Mouse (Mus musculus) gastrocnemius, postnatal 25 days (tissue): ENCODE results near the gene Gucy2g. TPM values are rescaled to one million over a fixed set of nuclear protein-coding genes. Genes with fewer than 3 reads are reported as not detected.
A peak's percentile ranks its signal among the peaks of the same experiment; 100 is the strongest.

ENCODE experiments used
- DNase-seq: peaks from one replicate; pipeline ENCODE4 v3.0.0; 2022
- total RNA-seq, 2 experiments: library from RNA; stranded (reverse); gene quantifications; 1 replicate in 1 of 2; 2 replicates in 1 of 2; pipeline ENCODE4 v1.2.3; 2021

Gucy2g gene
- total RNA-seq, 2 experiments from 2014 or later, result 0.23 TPM; not detected in 1

DNA sequence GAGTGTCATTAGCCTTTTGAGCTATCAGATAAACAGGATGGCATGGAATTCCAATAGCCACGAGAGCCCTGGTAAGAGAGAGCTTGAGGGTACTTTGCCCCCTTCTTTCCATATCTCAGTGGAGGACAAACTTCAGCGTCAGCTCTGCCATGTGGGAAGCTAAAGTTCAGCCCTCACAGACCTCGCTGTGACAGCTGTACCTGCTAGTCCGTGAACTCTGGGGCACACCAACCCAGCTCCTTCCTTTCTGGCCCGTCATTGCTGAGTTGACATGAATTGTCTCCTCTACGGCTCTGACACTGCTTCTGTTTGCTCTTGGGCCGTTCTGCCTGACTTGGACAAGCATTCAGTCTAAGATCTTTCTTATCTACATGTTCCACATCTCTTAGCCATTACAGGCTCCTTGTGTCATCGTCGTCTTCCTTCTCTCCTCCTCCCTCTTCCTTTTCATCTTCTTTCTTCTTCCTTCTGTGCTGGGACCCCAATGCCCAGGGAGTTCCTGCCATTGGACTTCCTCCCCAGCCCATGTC is 7.0 kb upstream of the Gucy2g start:
- no peak for DNase-seq

DNA sequence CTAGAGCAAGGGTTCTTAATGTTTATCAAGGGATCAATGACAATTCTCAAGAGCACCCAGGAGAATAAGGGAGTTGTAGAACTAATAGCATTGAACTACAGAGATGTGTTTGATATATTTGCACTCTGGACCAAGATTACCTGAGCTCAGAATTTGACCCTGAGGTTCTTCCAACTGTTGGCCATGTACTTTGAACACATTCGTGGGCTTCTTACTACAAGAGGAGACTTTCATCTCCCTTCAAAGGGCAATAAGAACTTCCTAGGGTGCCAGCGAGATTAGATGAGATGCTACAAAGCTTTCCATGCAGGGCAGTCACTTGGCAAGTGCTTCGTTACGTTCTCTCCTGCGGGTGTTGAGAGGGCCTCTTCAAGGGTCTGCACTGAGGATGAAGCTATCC is 6.5 kb upstream of the Gucy2g start:
- DNase-seq, result no peak

DNA sequence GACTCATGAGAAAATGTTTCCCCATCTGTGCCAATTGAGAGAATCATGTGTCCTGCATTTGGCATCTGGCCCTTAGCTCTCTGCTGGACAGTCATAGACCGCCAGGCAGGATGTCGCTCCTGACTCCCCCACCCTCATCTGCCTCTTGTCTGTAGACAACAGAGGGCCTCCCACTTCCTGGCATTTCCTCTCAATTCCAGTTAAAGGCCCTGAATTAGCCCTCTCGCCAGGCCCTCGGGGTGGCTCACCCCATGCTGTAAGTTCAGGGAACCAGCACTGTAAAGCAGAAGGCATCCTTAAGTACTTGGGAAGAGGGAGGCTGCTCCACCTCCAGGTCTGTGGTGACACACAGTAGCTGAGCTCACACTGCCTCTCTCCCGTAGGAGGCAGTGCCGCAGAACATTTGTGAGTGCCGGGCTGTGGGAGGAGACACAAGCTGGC is 3.8 kb upstream of the Gucy2g start:
- DNase-seq, result peak; percentile 57

- no peak for DNase-seq
These were observed 1.1 kb downstream of the Gucy2g start for GRCm38 (mm10) chr19:55239766-55240426.

GRCm38 (mm10) chr19:55236564-55236963 is 4.5 kb downstream of the Gucy2g start:
- DNase-seq, result no peak

GRCm38 (mm10) chr19:55236026-55236425 is 5.0 kb downstream of the Gucy2g start:
- DNase-seq, result no peak

DNA sequence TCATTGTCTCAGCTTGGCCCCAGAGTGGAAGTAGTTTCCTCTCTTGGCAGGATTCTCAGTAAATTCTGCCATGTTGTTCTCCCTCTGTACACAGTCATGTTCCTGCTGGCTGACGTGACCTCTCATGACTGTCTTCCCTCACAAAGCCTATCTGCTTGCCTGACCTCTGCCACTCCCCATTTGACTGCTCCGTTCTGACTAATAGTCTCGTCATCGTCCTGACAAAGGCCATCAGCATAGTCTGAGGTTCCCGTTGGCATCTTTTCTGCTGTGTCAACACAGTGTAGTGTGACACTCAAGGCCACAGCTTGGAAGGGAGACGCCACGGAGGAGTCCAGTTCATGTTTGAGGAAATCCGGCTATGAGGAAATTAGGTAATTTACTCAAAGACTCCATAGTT is 8.9 kb downstream of the Gucy2g start:
- DNase-seq, result no peak

DNA sequence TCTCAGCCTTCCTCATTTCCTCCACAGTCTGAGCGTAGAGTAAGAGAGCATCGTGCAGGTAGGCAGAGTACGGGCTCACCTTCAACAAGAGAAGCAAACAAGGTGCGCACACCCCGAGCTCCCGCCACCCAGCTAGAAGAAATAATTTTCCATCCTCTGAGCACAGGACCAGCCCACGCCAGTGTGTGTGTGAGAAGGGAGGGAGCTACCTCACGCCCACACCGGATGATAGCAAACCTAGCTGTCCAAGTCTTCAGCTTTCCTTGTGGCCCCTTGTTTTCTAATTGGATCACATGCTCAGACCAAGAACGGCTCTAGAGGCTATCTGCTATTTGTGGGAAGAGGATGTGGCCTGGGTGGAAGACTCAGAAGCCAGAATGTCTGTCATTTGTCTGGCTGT is 10.0 kb downstream of the Gucy2g start:
- DNase-seq, result no peak

DNA sequence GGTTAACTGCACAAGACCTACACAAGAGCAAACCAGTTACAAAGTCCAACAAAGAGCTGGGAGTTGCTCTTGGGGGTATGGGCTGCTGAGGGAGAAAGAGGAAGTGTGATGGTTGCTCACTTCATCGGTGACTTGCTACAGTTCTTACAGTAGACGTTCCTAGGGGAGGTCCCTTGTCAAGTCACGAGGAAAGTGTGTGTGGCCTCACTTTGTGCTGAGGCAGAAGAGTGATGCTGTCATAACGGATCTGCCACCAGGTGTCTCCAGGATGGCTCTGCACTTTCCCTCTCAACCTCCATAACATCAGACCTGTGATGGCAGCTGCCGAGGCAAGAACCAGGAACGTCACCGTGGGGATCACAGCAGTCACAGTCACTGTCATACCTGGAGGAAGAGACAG is 13.9 kb downstream of the Gucy2g start:
- DNase-seq, result no peak

DNA sequence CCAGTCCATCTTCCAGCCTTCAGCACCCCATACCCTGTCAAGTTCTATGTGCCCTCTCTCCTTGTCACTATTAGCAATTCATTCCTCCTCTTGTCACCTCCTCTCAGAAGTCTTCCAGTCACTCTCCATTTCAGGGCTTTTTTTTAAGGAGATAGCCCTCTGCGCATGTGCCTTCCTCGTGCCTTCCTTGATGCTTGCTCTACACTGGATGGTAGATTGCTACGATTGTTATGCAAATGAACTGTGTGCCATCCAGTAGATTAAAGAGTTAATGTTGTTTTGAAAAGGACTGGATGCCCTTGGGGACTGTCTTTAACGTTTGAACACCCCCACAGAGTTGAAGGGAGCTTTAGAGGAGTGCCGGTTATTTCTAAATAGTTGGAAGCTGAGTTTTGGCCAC is 14.4 kb downstream of the Gucy2g start:
- no peak for DNase-seq

DNA sequence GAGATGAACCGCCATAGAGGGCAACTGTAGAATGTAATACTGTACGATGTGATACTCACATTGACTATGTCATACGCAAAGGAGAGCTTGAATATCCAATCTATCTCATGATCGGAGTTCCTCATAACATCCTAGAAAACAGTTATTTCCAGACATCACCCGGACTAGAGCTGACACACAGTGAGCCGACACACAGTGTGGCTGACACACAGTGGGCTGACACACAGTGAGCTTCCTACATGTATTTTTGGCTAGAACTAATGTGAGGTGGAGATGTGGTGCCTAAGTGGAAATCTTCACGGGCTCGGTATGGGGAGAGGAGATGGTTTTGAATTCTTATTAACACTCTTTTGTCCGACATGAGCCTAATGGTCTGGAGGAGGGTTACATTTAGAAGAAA is 18.8 kb downstream of the Gucy2g start:
- DNase-seq, result no peak

- no peak for DNase-seq
These were observed 19.8 kb downstream of the Gucy2g start for GRCm38 (mm10) chr19:55221208-55221607.

DNA sequence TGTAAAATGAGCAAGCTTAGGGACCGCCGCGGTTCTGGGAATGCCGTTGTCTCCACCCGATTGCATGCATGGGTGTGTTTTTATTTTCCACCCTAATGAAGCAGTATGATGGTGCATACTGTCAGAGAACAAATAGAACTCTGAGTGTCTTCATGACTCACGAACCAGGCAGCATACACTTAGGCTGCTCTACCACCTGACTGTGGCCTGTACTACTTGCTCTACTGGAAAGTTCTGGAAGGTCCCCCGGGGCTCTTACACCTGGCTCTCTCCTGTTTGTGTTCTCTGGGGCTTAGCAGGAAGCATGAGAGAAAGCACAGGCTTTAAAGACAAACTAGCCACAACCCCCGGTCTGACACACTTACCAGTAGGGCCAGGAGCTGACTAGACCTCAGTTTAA is 21.7 kb downstream of the Gucy2g start:
- DNase-seq, result no peak

- no peak for DNase-seq
These were observed 22.3 kb downstream of the Gucy2g start for GRCm38 (mm10) chr19:55218741-55219221.

- DNase-seq, result peak; percentile 58
These were observed 22.8 kb downstream of the Gucy2g start for GRCm38 (mm10) chr19:55218192-55218739.

- no peak for DNase-seq
These were observed 23.7 kb downstream of the Gucy2g start for GRCm38 (mm10) chr19:55217365-55217764.

GRCm38 (mm10) chr19:55216876-55217275 is 24.2 kb downstream of the Gucy2g start:
- no peak for DNase-seq

GRCm38 (mm10) chr19:55213617-55214340 is 27.3 kb downstream of the Gucy2g start:
- no peak for DNase-seq

- no peak for DNase-seq
These were observed 29.3 kb downstream of the Gucy2g start for GRCm38 (mm10) chr19:55211698-55212097.

- DNase-seq, result no peak
These were observed 32.0 kb downstream of the Gucy2g start for GRCm38 (mm10) chr19:55209084-55209483.

DNA sequence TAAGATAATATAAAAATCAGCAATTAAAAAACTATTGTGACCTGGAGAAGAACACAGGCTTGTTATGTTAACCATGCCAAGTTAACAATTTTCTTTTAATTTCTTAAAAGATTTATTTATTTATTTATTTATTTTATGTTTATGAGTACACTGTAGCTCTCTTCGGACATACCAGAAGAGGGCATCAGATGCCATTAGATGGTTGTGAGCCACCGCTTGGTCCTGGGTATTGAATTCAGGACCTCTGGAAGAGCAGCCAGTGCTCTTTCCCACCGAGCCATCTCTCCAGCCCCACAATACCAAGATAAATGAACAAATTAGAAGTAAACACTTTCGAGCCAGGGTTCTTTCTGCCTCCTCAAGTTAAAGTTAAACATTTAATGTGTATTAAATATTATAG is 32.4 kb downstream of the Gucy2g start:
- DNase-seq, result no peak

DNA sequence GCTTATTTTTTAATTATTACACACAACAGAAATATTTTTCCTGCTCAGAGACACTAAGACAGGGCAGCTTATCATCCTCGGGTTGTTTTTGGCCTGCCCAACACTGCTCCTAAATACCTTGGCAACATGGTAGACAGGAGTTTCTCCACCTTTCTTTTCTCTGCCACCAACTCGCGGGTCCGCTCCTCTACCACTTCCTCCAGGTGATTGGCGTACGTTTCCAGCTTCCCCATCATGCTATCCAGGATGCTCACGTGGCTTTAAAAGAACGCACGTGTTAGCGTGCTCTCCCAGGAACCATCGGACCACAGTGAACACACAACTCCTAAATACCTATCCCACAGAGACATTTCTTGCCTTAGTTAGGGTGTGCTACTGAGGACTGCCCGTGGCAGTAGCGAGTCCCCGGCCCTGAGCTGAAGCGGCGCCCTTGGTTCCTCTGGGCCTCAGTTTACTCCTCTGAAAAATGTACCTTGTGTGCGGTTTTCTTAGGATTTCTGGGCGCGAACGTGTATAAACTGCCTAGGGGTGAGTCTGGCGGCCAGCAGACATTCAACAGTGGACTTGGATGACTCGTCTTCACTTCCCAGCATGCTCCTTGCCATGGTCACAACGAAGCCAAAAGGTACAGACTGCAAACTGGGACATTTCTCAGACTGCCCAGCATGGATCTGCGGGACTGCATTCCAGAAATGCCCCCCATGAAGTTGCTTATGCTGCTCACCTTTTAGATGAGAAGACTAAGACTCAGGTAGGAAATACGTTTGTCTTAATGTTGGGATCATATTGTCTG is 33.1 kb downstream of the Gucy2g start:
- no peak for DNase-seq
